Mouse (Mus musculus): ENCODE measurements around the gene Dnajc9. TPM values are rescaled to one million over a fixed set of nuclear protein-coding genes. Genes with fewer than 3 reads are reported as not detected.
A peak's percentile ranks its signal among the peaks of the same experiment; 100 is the strongest.

The Dnajc9 gene
- polyA plus RNA-seq, 1 experiment from 2014 or later: 213 TPM

DNA sequence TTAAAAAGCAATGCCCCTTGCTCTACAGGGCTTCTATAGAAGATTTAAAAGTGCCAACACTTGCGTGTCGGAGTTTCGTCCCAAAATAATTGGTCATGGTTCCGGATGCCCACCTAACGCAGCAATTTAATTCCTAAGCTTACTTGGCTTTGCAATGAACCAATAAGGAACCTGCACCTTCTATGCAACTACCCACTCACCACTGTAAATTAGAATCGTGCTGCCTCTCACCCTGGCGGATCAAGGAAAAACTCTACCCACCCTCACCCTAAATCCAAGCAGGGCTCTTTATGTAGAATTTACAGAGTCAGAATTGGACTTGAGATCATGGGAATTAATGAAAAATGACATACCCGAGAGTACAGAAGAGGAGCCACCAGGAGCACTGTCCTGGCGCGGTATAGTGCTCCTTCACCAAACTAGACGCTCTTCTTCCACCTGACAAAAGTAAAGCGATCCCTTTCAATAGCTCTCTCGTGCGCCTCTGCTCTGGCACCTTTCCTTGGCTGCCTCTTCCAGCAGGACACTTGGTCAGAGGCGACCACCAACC lies 41.2 kb downstream of the Dnajc9 start:
- WGBS: 2% methylated on average over 15 of the region's 15 CpGs
- H3K27me3 ChIP-seq: no peaks in the 10 kb centered on the region
- no peaks in the 10 kb centered on the region for H3K9me3 ChIP-seq
- peaks cover 15% of the 10 kb centered on the region for H3K4me1 ChIP-seq
- H3K36me3 ChIP-seq: peaks cover 37% of the 10 kb centered on the region
- peak overlapping the region; percentile 82 for H3K4me2 ChIP-seq (replicated peaks)
- peak overlapping the region; percentile 82 for H3K9ac ChIP-seq
- peak overlapping the region; percentile 79 for H3K4me3 ChIP-seq
- ATAC-seq (ENCODE audit: low FRiP score, low read depth): peak; percentile 65
- peak overlapping the region; percentile 87 for H3K27ac ChIP-seq

DNA sequence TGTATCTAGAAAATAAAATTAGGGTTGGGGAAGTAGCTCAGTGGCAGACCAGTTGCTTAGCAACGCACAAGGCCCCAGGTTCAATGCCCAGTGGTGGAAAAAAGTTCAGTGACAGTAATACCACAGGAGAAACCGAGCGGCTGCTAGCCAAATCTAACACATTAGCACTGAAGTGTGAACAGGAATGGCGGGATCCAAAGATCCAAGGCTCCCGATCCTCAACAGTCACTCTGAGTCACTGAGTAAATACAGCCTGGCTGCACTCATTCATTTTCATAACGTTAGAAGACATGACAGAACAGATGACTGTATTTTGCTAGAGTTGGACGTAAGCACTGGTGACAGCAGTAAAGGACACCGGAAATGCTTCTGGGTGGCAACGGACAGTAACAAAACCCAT lies 42.8 kb downstream of the Dnajc9 start:
- no peak for ATAC-seq (ENCODE audit: low FRiP score, low read depth)
- 88% methylated on average over 9 of the region's 9 CpGs for WGBS
- no peak overlapping the region for H3K27ac ChIP-seq
- H3K4me1 ChIP-seq: peaks cover 15% of the 10 kb centered on the region
- H3K4me2 ChIP-seq (replicated peaks): no peak overlapping the region
- peaks cover 38% of the 10 kb centered on the region for H3K36me3 ChIP-seq
- no peaks in the 10 kb centered on the region for H3K27me3 ChIP-seq
- H3K9me3 ChIP-seq: no peaks in the 10 kb centered on the region
- H3K9ac ChIP-seq: no peak overlapping the region
- H3K4me3 ChIP-seq: no peak overlapping the region

DNA sequence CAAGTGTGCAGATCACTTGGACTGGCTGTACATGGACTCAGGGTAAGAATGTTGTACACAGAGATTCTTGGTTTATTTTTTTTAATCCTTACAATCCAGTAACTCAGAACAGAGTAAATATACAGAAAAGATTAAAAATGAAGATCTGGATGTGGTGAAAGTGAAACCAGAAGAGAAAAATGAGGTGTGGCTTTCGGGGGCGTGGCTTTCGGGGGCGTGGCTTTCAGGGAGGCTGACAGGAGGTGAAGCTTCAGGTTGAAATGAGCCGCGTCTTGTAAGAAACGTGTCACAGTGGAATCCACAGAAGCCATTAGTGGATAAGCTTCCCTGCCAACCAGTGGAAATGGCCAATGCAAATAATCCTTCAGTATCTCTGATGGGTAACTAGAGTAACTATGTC lies 47.8 kb downstream of the Dnajc9 start:
- no peak for ATAC-seq (ENCODE audit: low FRiP score, low read depth)
- Histone ChIP-seq H3K27me3 (no peaks in the 10 kb centered on the region), H3K9me3 (no peaks in the 10 kb centered on the region), H3K27ac (no peak overlapping the region), H3K4me1 (no peaks in the 10 kb centered on the region), H3K9ac (no peak overlapping the region), H3K4me3 (no peak overlapping the region), H3K4me2 (replicated peaks) (no peak overlapping the region), H3K36me3 (peaks cover 67% of the 10 kb centered on the region)
- 78% methylated on average over 7 of the region's 7 CpGs for WGBS

DNA sequence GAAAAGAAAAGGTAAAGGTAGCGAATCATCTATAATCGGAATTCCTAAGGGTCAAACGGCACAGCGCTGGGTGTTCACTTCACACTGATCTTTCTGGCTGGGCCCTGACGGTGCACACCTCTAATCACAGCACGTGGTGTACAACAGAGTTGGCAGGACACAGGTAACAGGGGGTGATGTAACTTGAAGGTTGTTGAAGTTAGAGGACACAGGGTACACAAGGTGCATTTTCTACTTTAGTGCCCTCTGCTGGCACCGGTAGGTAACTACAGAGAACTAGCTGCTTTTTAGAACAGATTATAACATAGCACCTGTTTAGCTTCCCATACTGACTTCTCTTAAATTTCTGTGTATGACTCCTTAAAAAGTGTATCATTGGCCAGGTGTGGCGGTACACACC lies 48.6 kb downstream of the Dnajc9 start:
- Histone ChIP-seq H3K36me3 (peaks cover 69% of the 10 kb centered on the region), H3K9ac (no peak overlapping the region), H3K9me3 (no peaks in the 10 kb centered on the region), H3K4me2 (replicated peaks) (no peak overlapping the region), H3K27me3 (no peaks in the 10 kb centered on the region), H3K4me1 (no peaks in the 10 kb centered on the region), H3K4me3 (no peak overlapping the region), H3K27ac (no peak overlapping the region)
- 84% methylated on average over 8 of the region's 8 CpGs for WGBS
- ATAC-seq (ENCODE audit: low FRiP score, low read depth): no peak

DNA sequence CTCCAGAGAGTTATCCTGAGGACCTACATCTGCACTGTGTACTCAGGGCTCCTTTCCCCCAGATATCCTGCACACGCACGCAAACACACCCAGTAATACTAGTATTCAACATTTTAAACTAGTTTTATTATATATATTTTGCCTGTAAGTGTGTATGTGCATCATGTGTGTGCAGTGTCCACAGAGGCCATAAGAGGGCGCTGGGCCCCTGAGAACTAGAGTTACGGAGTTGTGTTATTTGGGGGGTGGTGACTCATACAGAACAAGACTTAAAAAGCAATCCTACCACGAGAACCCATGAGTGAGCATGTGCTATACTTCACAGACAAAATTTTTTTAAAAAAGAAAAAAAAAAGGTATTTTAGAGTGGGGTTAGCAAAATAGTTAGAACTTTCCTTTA lies 49.3 kb downstream of the Dnajc9 start:
- Histone ChIP-seq H3K36me3 (peaks cover 68% of the 10 kb centered on the region), H3K27ac (no peak overlapping the region), H3K9me3 (no peaks in the 10 kb centered on the region), H3K4me3 (no peak overlapping the region), H3K9ac (no peak overlapping the region), H3K4me2 (replicated peaks) (no peak overlapping the region), H3K4me1 (no peaks in the 10 kb centered on the region), H3K27me3 (no peaks in the 10 kb centered on the region)
- 97% methylated on average over 5 of the region's 5 CpGs for WGBS
- ATAC-seq (ENCODE audit: low FRiP score, low read depth): no peak

Other genes starting within 250 kb of the Dnajc9 start
- gene Kcnk5, start 207.1 kb downstream of the Dnajc9 start, polyA plus RNA-seq (2015; fragmentation: Nextera tagmentation; extraction: Ambion mirVana): 5.7 and 6.4 TPM in 2 replicates
- gene Kcnk16, start 119.7 kb downstream of the Dnajc9 start, polyA plus RNA-seq (2015; fragmentation: Nextera tagmentation; extraction: Ambion mirVana): not detected in 2 replicates
- gene Nudt13, start 94.2 kb downstream of the Dnajc9 start, polyA plus RNA-seq (2015; fragmentation: Nextera tagmentation; extraction: Ambion mirVana): 18.2 and 21.4 TPM in 2 replicates
- 53.6 and 55.6 TPM in 2 replicates for gene Ecd, start 40.8 kb downstream of the Dnajc9 start, polyA plus RNA-seq (2015; fragmentation: Nextera tagmentation; extraction: Ambion mirVana)
- 38.3 and 40.7 TPM in 2 replicates for gene Fam149b, start 40.7 kb downstream of the Dnajc9 start, polyA plus RNA-seq (2015; fragmentation: Nextera tagmentation; extraction: Ambion mirVana)
- gene Mrps16, start 4.7 kb upstream of the Dnajc9 start, polyA plus RNA-seq (2015; fragmentation: Nextera tagmentation; extraction: Ambion mirVana): 93.6 and 101 TPM in 2 replicates
- gene Cfap70, start 63.3 kb upstream of the Dnajc9 start, polyA plus RNA-seq (2015; fragmentation: Nextera tagmentation; extraction: Ambion mirVana): 0.19 and 0.31 TPM in 2 replicates
- 36.1 and 37.4 TPM in 2 replicates for gene Anxa7, start 91.2 kb upstream of the Dnajc9 start, polyA plus RNA-seq (2015; fragmentation: Nextera tagmentation; extraction: Ambion mirVana)
- 1.3 and 1.9 TPM in 2 replicates for gene Mss51, start 108.0 kb upstream of the Dnajc9 start, polyA plus RNA-seq (2015; fragmentation: Nextera tagmentation; extraction: Ambion mirVana)
- 59.8 and 60.5 TPM in 2 replicates for gene Ppp3cb, start 157.7 kb upstream of the Dnajc9 start, polyA plus RNA-seq (2015; fragmentation: Nextera tagmentation; extraction: Ambion mirVana)

Measured in limb, embryonic 13.5 days (tissue).